Mouse (Mus musculus): ENCODE results near the gene Clcn6.

The Clcn6 gene

GRCm38 (mm10) chr4:148040029-148040830, 1.6 kb upstream of the Clcn6 start:
- DNase-seq, result no peak

GRCm38 (mm10) chr4:148039254-148040028, 820 bp upstream of the Clcn6 start:
- DNase-seq, result peak; percentile 6 to 7

GRCm38 (mm10) chr4:148038079-148038599, 482 bp downstream of the Clcn6 start:
- no peak for DNase-seq

GRCm38 (mm10) chr4:148035440-148035839, 3.2 kb downstream of the Clcn6 start:
- DNase-seq, result no peak

GRCm38 (mm10) chr4:148033858-148034410, 4.7 kb downstream of the Clcn6 start:
- DNase-seq, result no peak

- DNase-seq, result no peak
Measured at GRCm38 (mm10) chr4:148030506-148030905, 8.1 kb downstream of the Clcn6 start.

GRCm38 (mm10) chr4:148029297-148029696, 9.3 kb downstream of the Clcn6 start:
- DNase-seq, result no peak

- DNase-seq, result no peak
Measured at GRCm38 (mm10) chr4:148024003-148024402, 14.6 kb downstream of the Clcn6 start.

GRCm38 (mm10) chr4:148018410-148018809, 20.2 kb downstream of the Clcn6 start:
- no peak for DNase-seq

- DNase-seq, result no peak
Measured at GRCm38 (mm10) chr4:148016981-148017380, 21.6 kb downstream of the Clcn6 start.

GRCm38 (mm10) chr4:148015418-148015817, 23.2 kb downstream of the Clcn6 start:
- peak in 1 of 2 experiments; percentile 14 for DNase-seq

GRCm38 (mm10) chr4:148012216-148012615, 26.4 kb downstream of the Clcn6 start:
- DNase-seq, result no peak

GRCm38 (mm10) chr4:148011332-148011731, 27.3 kb downstream of the Clcn6 start:
- no peak for DNase-seq

GRCm38 (mm10) chr4:148009641-148010040, 29.0 kb downstream of the Clcn6 start:
- DNase-seq, result no peak

- DNase-seq, result peak; percentile 8 to 15
Measured at GRCm38 (mm10) chr4:148008412-148008811, 30.2 kb downstream of the Clcn6 start.

GRCm38 (mm10) chr4:148004361-148004760, 34.3 kb downstream of the Clcn6 start:
- no peak for DNase-seq

- DNase-seq, result no peak
Measured at GRCm38 (mm10) chr4:148001866-148002265, 36.8 kb downstream of the Clcn6 start.

GRCm38 (mm10) chr4:148001013-148001789, 37.4 kb downstream of the Clcn6 start:
- no peak for DNase-seq

- no peak for DNase-seq
Measured at GRCm38 (mm10) chr4:148000202-148000772, 38.3 kb downstream of the Clcn6 start, which contains the start of gene Nppa. Nppa (plus strand) TSS chr4:148000722.

- DNase-seq, result no peak
Measured at GRCm38 (mm10) chr4:147995311-147995710, 43.3 kb downstream of the Clcn6 start.

- no peak for DNase-seq
Measured at GRCm38 (mm10) chr4:147993571-147994095, 45.0 kb downstream of the Clcn6 start.
